Mouse (Mus musculus) c-Kit-positive CD71-positive TER-119-positive erythroid progenitor cells, embryonic 14.5 days (primary cell): ENCODE measurements at regions not wholly inside any gene's neighbourhood (a gene's known extent, or its start where the extent isn't known, plus 50 kb on each side); places are given as distances from the start of the nearest gene placed in this dataset.

Source experiments
- DNase-seq: peaks from one replicate; pipeline ENCODE4 v3.0.0-alpha.2; 2013; ENCODE audit warnings: low spot score

DNA sequence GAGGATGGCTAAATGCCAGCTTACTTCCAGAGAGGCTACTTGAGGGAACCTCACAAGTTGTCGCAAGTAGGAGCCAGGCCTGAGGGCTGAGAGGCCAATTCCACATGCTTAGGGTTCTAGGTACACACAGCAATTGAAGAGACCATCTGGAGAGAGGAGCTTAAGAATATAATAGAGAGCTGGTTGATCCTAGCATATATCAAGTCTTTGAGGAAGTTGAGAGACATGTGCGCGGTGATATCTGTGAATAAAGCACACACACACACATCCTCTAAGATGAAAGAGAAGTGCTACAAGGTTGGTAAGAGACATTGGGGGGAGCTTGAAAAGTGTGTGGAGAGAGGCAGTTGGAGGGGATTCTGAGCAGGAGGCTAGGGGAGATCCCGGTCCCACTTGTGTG, 189.5 kb downstream of the Zfp462 start:
- DNase-seq, result no peak

DNA sequence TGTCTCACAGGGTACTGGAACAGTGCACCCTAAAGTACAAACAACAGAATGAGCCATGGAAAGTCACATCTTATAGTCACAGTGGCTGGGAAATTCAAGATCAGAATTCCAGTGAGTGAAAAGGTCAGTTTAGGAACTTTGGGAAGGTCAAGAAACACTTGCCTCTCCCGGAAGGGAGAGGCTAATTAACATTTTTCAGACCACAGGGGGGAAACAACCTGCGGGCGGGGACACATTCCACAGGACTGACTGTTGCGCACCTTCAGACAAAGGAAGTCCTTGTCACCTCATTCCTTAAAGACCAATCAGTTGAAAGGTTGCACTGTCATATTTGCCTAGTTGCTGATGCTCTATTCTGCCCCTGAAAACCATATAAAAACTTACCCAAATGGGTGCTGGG, 189.9 kb downstream of the Zfp462 start:
- no peak for DNase-seq

DNA sequence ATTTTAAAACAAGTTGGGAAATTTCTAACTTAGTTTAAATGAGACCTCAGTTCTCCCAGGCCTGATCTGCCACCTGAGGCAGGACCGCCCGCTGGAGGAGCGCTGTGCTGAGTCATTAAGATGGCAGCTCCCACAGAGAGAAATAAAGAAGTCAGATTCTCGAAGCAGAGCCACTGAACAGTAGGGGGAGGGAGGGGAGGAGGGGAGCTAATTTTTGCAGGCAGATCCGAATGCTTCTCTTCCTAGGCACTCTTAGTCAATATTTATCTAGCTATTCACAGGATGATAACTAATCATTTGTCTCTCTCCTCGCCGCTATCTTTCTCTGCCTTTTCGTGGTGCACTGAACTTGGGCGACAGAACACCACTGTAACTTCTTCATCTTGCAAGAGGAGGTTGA, 191.4 kb downstream of the Zfp462 start:
- no peak for DNase-seq

DNA sequence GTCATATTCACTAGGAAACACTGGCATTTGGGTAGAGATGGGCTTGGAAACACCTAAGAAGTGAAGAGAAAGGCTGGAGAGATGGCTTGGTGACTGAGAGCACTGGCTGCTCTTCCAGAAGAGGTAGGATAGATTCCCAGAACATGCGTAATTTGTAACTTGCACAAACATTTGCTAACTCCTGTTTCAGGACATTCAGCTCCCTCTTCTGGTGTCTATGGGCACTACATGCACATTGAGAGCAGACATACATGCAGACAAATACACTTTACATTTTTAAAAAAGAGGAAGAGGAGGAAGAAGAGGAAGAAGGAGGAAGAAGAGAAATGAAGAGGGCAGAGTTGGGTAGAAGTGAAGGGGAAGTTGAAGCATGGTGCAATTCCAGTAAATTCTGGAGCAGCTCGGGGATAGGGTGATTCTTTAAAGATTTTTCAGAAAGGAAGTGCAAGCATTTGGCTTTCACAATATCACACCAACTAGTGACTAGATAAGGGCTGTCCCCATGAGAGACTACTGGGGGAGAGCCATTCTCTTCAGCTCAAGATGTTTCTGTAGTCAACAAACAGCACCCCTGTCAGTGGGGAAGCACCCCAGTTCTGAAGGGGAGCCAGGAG, 193.0 kb downstream of the Zfp462 start:
- DNase-seq, result no peak

DNA sequence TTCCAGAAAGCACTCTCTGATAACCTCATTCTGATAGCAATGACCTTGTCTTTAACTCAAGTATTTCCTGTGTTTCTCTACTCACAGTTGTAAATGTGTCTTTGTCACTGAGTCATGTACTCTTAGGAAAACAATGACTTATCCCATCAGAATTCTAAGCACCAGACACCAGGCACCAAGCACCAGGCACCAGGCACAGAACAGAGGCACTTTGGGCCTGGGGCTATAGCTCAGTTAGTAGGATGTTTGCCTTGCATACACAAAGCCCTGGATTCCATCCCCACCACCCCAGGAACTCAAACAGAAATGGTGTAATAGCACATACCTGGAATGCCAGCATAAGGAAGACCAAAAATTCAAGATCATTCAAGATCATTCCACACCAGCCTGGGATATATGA, 196.5 kb downstream of the Zfp462 start:
- no peak for DNase-seq

DNA sequence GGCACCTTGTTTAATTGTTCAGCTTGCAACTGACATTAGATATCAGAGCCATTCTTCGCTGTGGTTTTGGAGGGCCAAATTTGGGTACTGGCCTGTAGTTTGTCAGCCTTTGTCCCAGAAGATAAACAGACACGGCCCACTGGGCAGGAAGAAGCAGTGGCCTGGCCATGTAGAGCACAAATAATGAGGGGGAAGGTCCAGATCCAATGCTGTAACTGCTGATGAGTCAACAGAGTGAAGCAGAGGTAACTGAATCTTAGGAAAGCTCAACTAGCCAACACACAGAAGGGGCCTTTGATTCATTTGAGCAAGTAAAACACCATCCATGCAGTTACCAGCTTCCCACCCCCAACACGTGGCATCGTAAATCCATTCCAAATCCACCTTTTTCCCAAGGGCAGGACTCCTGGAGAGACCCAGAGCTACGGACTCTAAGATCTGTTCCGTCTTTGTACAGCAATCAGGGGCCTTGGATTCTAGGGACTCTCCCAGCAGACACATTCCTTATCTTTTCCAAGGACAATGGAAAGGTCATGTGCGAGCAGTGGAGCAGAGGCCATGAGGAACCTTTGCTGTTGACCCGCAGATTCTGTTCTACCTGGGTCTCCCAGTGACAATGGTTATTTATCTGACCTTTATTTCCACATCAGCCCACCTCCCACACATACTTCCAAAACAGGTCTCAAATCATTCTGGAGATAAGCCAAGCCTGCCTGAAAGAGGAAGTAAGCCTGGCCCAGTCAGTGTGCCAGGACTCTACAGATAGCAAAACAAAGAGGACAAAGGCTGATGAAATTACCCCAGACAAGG, 197.3 kb downstream of the Zfp462 start:
- DNase-seq, result no peak

DNA sequence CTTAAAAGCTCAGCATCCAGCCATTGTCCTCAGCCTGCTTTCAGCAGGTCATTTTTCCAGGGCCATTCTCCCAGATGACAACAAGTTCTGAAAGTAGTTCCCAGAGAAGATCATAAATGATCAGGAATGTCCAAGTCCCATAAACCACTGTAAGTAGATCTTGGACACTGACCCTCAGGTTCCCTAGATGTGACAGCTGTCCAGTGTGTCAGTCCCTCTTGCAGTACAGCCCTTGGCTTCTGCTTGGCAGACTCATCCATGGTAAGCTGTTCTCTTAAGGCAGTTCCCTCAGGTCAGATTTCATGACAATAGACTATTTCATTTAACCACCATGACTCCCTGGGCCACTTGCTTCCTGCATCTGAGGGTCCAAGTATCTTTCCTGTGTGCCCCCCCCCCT, 198.6 kb downstream of the Zfp462 start:
- DNase-seq, result no peak

DNA sequence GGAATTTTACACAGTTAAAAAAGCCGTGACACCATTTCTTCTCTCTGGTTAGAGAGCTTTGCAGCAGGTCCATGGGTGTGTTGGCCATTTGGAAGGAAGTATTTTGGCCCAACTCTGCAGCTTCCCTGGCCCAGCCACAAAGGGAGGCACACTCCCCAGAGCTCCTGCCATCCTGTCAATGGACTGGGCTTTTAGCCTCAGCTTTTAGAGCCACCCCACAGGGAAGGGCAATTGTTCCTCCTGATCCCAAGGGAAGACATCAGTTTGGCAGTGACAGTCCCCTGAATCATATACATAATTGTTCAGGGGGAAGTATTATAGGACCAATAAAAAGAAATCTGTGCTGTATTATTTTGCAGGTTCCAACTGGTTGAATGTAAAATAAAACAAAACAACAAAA, 200.1 kb downstream of the Zfp462 start:
- DNase-seq, result no peak

DNA sequence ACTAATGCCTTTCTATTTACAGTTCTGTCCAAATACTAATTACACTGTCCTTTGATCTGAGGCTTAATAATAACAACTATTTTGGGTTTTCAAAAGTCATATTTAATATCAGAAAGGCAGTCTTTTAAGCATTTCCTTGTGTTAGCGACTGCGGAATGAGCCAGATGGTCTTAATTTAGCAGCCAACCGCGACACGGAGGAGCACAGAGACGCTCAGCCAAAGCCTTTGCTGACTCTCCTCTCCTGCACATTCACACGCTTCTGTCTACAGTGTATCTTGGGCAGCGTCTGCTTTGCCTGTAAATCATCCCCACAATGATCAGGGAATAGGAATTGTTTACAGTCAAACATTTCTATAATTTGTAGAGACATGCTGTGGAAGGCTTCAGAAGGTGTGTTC, 201.1 kb downstream of the Zfp462 start:
- no peak for DNase-seq

DNA sequence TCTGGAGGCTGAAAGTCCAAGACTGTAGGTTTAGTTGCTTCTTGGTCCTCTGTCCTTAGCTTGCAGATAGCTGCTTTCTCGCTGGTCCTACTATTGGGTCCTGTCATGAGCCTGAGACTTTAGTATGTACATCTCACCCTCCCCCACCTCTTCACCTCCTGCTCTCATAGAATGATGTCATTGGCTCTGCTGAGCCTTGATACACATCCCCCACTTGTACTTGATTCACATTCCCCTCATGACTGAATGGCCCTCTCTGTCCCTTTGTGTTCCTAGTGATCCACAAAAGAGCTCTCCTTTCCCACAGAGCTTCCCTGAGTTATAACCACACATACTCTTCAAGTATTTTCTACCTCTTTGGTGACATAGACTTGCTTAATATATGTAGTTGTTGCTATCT, 201.5 kb upstream of the Rad23b start:
- no peak for DNase-seq

DNA sequence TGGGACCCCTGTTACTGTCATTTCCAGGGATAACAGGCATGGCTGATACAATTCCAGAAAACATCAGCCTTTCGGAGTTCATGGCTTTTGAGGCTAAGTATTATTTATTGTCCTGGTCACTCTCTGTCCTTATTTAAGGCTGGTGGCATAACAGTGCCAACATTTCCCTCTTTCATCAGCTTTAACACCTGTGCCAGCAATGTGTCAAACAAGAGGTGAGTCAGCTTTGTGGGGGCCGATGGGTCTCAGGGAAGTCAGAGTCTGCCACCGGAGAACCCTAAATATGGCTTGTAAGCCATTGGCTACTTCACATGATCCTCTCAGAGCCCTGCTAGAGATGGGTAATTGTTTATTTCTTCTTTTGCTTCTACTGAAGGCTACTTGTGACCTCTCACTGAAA, 195.3 kb upstream of the Rad23b start:
- no peak for DNase-seq

DNA sequence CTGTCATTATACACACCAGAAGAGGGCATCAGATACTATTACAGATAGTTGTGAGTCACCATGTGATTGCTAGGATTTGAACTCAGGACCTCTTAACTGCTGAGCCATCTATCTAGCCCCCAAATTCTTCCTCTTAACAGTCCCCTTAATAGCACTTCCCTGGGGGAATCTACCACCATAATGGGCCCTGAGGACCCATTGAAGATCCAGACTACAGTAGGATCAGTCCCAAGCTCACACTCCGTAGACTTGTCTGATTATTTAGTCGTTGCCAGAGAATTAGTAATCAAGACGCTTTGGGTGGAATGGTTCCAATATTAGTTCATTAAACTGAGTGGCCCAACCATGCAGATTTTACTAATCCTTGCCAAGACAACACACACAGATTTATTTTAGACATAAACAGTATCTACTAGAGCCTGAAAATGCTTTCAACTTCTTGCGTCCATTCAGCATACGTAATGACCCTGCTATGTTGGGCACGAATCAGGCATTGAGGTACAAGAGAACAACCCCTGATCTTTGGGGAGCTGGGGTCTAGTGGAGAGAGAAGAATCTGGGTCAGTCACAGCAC, 191.6 kb upstream of the Rad23b start:
- no peak for DNase-seq

DNA sequence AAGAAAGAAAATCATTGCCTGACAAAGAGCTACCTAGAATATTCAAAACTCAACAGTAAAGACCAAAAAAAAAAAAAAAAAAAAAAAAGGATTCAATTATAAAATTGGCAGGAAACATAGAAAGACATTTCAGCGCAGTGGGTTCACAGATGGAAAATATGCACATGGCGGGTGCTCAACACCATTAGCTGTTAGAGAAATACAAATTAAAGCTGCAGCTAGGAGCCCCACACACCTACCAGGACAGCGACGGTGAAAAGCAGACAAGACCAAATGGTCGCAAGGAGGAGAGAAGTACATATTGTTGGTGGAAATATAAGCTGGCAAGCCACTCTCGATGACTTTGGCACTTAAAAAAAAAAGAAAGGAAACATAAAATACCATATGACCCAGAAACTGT, 183.6 kb upstream of the Rad23b start:
- no peak for DNase-seq

DNA sequence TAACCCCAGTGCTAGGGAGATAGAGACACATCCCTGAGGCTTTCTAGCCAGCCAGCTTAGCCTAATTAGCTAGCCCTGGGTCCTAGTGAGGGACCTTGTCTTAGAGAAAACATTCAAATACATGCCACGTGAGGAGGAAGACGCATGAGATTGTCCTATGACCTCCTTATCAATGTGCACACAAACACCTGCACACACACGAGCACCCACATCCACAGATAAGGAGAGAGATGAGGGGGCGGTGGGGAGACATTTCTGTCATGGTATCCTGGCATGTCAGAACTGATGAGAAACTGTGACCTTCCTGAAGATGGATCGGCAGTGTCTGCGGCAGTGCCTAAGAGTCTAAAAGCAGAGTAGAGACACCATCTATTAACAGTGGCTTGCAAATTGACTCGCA, 180.8 kb upstream of the Rad23b start:
- DNase-seq, result no peak

DNA sequence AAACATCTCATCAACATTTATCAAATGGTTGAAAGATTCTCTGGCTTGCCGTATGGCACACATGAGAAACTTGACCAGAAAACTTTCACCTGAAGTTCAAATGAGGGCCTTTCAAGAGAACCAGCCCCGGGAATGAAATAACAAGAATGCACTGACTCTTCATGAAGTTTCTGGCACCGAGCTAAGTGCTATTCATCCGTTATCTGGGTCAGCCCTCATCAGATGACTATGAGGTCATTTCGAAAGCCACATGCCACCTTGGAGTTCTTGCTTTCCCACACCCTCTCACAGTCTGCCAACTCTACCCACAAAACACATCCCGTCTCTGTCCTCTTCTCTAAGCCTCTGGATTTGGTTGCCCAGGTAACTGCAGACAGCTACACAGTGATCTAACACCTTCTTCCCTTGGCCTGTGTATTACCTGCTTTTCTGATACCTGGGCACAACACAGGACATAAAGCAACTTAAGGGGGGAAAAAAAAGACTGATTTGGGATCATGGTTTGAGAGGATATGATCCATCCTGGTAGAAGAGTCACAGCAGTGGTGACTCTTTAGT, 177.4 kb upstream of the Rad23b start:
- DNase-seq, result no peak

DNA sequence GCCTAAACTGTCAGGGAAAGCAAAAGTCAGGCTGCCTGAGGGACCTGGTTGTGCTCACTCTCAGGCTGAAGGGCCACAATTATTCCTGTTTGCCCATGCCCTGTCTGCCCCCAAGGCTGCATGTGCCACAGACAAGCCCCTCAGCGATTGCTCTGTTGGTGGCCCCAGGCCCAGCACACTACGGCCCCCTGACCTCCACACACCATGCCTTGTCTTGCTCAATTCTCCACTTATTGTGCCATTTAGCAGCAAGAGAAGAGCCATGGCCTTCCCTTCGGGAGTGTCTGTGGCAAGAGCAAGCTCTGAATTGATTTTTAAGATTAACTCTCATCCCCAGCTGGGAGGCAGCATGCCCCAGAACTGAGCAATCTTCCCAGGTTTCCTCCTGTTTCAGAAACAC, 173.8 kb upstream of the Rad23b start:
- DNase-seq, result no peak

DNA sequence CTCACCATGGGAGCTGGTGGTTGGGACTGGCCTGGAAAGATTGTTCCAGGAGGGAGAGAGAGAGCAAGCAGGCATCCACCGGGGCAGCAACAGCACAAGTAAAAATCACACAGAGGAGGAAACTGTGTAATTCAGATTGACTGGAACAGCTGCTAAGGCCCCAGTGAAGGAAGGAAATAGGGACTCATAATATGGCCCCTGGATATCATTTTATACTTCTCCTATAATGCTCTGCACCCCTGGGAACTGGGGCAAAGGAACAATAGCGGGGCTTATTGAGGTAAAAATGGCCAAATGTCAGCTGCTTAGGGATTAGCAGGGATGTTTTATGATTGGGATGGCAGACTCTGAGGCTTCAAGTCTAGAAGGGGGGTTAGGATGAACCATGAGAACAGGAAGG, 170.4 kb upstream of the Rad23b start:
- DNase-seq, result no peak

DNA sequence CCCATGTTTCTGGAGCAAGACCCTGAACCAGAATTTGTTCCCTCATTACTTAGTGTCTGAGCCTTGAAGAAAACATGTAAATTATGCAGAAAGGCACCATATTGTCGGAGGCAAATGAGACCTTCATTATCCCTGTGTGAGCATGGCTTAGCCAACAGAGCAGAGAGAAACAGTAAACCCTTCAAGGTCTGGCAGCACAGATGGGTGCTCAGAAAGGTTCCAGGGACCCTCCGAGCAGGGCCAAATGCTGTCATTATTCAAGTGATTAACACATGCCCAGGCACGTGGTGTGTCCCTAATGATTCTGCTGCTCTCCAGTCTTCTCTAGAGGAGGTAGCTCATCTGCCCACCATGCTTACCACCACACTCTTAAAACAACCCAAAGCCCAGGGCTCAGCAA, 166.3 kb upstream of the Rad23b start:
- no peak for DNase-seq

DNA sequence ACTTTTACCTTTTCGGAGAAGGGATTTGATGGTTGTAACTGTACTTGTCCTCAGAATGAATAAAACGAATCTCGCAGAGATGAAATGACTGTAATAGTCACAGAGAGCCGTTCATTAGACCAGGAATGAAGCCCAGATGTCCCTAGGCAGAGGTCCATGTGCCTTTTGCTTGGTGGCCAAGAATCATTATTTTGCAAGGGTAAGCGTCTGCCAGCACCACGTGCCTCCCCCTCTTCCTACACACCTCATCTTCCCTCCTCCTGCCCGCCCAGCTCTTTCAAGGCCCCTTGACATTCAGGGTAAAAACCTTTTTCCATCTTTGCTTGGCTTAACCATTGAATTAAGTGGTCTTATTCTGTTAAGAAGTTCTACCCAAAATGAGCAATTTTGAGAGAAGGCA, 161.1 kb upstream of the Rad23b start:
- no peak for DNase-seq

DNA sequence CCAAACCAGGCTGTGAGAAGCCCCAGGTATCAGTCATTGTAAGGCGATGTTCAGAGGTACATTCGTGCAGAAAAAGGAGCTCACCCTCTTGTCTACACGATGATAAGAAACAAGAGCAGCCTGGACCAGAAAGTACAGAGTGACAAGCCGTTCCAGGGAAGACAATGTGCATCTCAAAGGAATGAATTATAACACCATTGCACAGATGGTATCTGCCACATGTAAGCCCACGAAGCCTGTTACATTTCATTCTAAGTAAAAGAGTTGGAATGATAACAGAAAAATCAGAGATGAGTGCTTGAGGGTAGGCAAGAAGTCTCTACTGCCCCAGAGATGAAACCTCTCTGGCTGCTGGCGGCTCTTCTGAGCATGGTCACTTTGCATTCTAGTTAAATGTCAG, 159.3 kb upstream of the Rad23b start:
- DNase-seq, result no peak

DNA sequence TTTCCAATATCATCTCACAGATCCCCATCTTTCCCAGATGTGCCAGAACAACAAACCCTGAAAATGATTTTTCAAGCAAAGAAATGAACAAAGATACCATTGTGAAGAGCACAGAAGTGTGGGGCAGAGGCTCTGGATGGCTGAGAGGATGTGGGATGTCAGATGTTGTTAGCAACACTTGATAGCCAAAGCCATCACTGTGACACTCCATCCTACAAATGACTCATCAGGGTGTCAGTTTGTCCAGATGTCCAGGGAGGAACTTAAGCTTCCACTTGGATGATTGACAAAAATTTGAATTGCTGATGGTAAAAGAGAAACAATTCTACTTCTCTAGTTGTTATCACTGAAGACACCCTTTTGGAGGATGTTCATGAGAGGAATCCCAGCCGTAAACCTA, 155.8 kb upstream of the Rad23b start:
- no peak for DNase-seq

DNA sequence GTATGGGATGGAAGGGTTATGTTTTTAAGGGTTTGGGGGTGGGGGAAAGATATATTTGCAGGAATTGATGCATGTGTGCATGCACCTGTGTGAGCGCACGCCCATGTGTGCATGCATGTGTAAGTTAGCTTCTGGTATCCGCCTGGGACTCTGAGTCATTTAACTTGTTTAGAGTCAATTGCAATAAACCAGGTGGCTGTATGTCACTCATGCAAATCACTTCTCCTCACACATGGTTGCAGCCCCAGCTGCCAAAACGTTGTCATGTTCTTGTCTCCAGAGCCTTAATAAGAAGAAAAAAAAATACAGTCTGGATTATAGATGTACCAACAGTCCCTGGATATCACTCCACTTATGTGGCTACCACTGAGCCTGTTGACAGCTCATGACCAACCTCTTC, 155.3 kb upstream of the Rad23b start:
- DNase-seq, result no peak
